Mouse (Mus musculus) forebrain, postnatal 0 days (tissue): ENCODE measurements around the gene Crk. TPM values are rescaled to one million over a fixed set of nuclear protein-coding genes. Genes with fewer than 3 reads are reported as not detected.

Source experiments
- ATAC-seq: fragments of 200-750 bp; cut with Nextera tagmentation; 2 replicates; pipeline ENCODE4 v1.8.0; 2017; ENCODE audit warnings: mild to moderate bottlenecking, moderate library complexity
- DNase-seq: peaks from one replicate; pipeline ENCODE4 v3.0.0-alpha.2; 2015
- H3K27ac ChIP-seq: fragments of 300-500 bp; sonication (generic); 2 replicates; pipeline ENCODE4 v1.5.1; 2014; ENCODE audit warnings: low read depth, mild to moderate bottlenecking, antibody characterized with exemption, low read length, moderate library complexity, mixed read lengths
- H3K27me3 ChIP-seq: fragments of 300-500 bp; sonication (generic); 2 replicates; pipeline ENCODE4 v1.6.1; 2014; ENCODE audit warnings: mild to moderate bottlenecking, low read length, mixed read lengths; ENCODE audit not compliant: insufficient read depth
- H3K36me3 ChIP-seq: fragments of 300-500 bp; sonication (generic); 2 replicates; pipeline ENCODE4 v1.6.1; 2014; ENCODE audit warnings: mild to moderate bottlenecking, moderate library complexity; ENCODE audit not compliant: insufficient read depth
- H3K4me1 ChIP-seq: fragments of 300-500 bp; sonication (generic); 2 replicates; pipeline ENCODE4 v1.6.1; 2014; ENCODE audit warnings: antibody characterized with exemption; ENCODE audit not compliant: insufficient read depth
- H3K4me2 ChIP-seq: fragments of 300-500 bp; sonication (generic); 2 replicates; pipeline ENCODE4 v1.6.1; 2014; ENCODE audit warnings: low read depth, mild to moderate bottlenecking, moderate library complexity
- H3K4me3 ChIP-seq: fragments of 300-500 bp; sonication (generic); 2 replicates; pipeline ENCODE4 v1.5.1; 2014; ENCODE audit warnings: low read depth, low read length, mixed read lengths
- H3K9ac ChIP-seq: fragments of 300-500 bp; sonication (generic); 2 replicates; pipeline ENCODE4 v1.6.1; 2014; ENCODE audit warnings: mild to moderate bottlenecking
- H3K9me3 ChIP-seq: fragments of 300-500 bp; sonication (generic); 2 replicates; pipeline ENCODE4 v1.6.1; 2016; ENCODE audit warnings: low read length
- CTCF ChIP-seq: sonication (generic); IDR thresholded peaks from 2 replicates; pipeline ENCODE4 v1.5.1; 2016; ENCODE audit warnings: antibody characterized with exemption, control low read depth, low read depth
- WGBS: fragments of 180-500 bp; shearing (Covaris S2); extraction: QIAGEN DNeasy Blood & Tissue Kit; methylation state at CpG from one replicate; pipeline ENCODE4 v1.1.7; 2014; 5-methylcytosine and 5-hydroxymethylcytosine counted together
- polyA plus RNA-seq: library from polyadenylated mRNA; unstranded; fragments of >200 nt; fragmentation: Nextera tagmentation; extraction: Ambion mirVana; gene quantifications from 2 replicates; pipeline ENCODE4 v1.2.1, GENCODE M21; 2015
- total RNA-seq: library from RNA; depleted of rRNA; stranded (reverse); fragments of >200 nt; gene quantifications from 2 replicates; pipeline ENCODE4 v1.2.3, GENCODE M21; 2014; rRNA removed

Crk gene
- total RNA-seq = 88.7 and 89.8 TPM in 2 replicates
- polyA plus RNA-seq = 90.9 and 93.4 TPM in 2 replicates

DNA sequence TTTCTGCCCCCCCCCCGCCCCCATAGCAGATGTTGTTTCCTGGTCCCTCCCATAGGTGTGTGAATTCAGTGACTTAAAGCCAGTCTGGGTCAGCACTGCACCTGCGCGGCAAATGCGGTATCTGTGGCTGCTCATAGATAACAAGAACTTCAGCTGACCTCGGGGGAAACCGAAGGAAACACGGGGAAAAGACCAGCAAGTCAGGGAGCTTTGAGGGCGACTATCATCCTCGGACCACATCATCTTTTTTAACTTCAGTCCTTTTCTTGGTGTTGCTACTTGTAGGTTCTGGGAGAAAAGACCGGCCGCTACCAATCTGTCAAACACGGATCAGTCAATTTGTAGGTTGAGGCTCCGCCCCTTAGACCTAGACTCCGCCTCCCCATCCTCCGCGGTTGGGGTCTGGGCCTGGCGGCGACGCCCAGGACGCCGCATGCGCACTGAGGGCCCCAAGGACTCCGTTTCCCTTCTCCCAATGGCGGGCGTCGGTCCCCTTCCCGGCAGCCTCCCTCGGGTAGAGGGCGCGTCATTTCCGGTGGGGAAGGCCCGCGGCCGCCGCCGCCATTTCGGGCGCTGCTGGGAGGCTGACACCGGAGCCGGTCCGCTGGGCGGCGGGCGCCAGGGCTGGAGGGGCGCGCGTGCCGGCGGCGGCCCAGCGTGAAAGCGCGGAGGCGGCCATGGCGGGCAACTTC is at the start of gene Crk:
Gene Crk, plus strand, starts transcription at position 513 of the 692 bp plus-strand sequence.
- ATAC-seq (peak; percentile 99), DNase-seq (peak; percentile 99)
- Histone ChIP-seq H3K36me3 (peaks cover 8% of the 10 kb centered on the region), H3K9me3 (no peaks in the 10 kb centered on the region), H3K27ac (peak within 1 kb of the TSS; percentile 93), H3K4me1 (peaks cover 16% of the 10 kb centered on the region), H3K4me2 (peak within 1 kb of the TSS; percentile 69), H3K4me3 (peak within 1 kb of the TSS; percentile 82), H3K27me3 (no peaks in the 10 kb centered on the region), H3K9ac (peak within 1 kb of the TSS; percentile 69)
- WGBS = under 1% methylated on average over 54 of the region's 55 CpGs
- TF ChIP-seq CTCF = no peak

DNA sequence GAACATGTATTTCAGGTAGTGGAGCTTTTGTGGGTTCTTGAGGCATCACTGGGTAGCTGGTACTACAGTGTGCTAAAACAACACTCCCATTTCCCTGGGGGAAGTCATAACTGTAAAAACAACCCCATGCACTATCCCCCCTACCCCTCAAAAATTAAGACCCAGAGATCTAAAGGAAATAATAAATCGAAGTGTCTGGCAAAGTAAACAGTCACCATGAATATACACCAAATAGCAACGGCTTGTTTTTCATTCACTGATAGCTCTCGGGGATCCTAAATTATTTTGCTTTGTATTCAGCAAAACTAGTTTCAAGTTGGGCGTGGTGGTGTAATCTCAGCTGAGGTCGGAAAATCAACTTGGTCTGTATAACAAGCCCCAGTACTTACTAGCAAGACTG is 49.0 kb upstream of the Crk start:
- ATAC-seq = no peak; the same call in 1 of the 2 replicates
- peak overlapping the region; percentile 65 for H3K9ac ChIP-seq
- H3K4me1 ChIP-seq = peaks cover 11% of the 10 kb centered on the region; the same call in 1 of the 2 replicates
- H3K9me3 ChIP-seq = no peaks in the 10 kb centered on the region
- H3K36me3 ChIP-seq = peaks cover 46% of the 10 kb centered on the region
- no peak for TF ChIP-seq CTCF
- WGBS = 15% methylated on average over 5 of the region's 5 CpGs
- H3K27ac ChIP-seq = peak overlapping the region; percentile 76
- H3K27me3 ChIP-seq = no peaks in the 10 kb centered on the region
- H3K4me3 ChIP-seq = peak overlapping the region; percentile 66
- DNase-seq = no peak
- H3K4me2 ChIP-seq = peak overlapping the region; percentile 63

GRCm38 (mm10) chr11:75630645-75631229 is 48.3 kb upstream of the Crk start, which contains the start of gene Inpp5k:
Gene Inpp5k (plus strand): TSS chr11:75630988.
- DNase-seq (peak; percentile 98), ATAC-seq (peak; percentile 100)
- H3K36me3 ChIP-seq = peaks cover 40% of the 10 kb centered on the region
- peaks cover 11% of the 10 kb centered on the region; the same call in 1 of the 2 replicates for H3K4me1 ChIP-seq
- WGBS = under 1% methylated on average over 53 of the region's 53 CpGs
- H3K9ac ChIP-seq = peak within 1 kb of the TSS; percentile 65
- peak within 1 kb of the TSS; percentile 76 for H3K27ac ChIP-seq
- no peak for TF ChIP-seq CTCF
- peak within 1 kb of the TSS; percentile 66 for H3K4me3 ChIP-seq
- peak within 1 kb of the TSS; percentile 63 for H3K4me2 ChIP-seq
- H3K9me3 ChIP-seq = no peaks in the 10 kb centered on the region
- H3K27me3 ChIP-seq = no peaks in the 10 kb centered on the region

GRCm38 (mm10) chr11:75631561-75632225 is 47.4 kb upstream of the Crk start:
- no peaks in the 10 kb centered on the region for H3K9me3 ChIP-seq
- peaks cover 11% of the 10 kb centered on the region; the same call in 1 of the 2 replicates for H3K4me1 ChIP-seq
- DNase-seq (no peak), ATAC-seq (no peak)
- H3K27ac ChIP-seq = no peak overlapping the region
- peak overlapping the region; percentile 65 for H3K9ac ChIP-seq
- H3K4me2 ChIP-seq = peak overlapping the region; percentile 63
- peaks cover 37% of the 10 kb centered on the region for H3K36me3 ChIP-seq
- TF ChIP-seq CTCF = peak; percentile 38
- H3K4me3 ChIP-seq = peak overlapping the region; percentile 66
- 8% methylated on average over 13 of the region's 13 CpGs for WGBS
- no peaks in the 10 kb centered on the region for H3K27me3 ChIP-seq

- no peaks in the 10 kb centered on the region for H3K9me3 ChIP-seq
- 92% methylated on average over 5 of the region's 5 CpGs for WGBS
- H3K4me2 ChIP-seq = no peak overlapping the region
- no peak for TF ChIP-seq CTCF
- H3K4me3 ChIP-seq = no peak overlapping the region
- ATAC-seq (no peak), DNase-seq (no peak)
- H3K36me3 ChIP-seq = peaks cover 37% of the 10 kb centered on the region
- H3K27ac ChIP-seq = no peak overlapping the region
- H3K4me1 ChIP-seq = peaks cover 11% of the 10 kb centered on the region; the same call in 1 of the 2 replicates
- H3K27me3 ChIP-seq = no peaks in the 10 kb centered on the region
- no peak overlapping the region for H3K9ac ChIP-seq
Measured at GRCm38 (mm10) chr11:75632921-75633320, 46.1 kb upstream of the Crk start.

- ATAC-seq = no peak
- TF ChIP-seq CTCF = no peak
- H3K27me3 ChIP-seq = no peaks in the 10 kb centered on the region
- H3K4me2 ChIP-seq = no peak overlapping the region
- WGBS = 74% methylated on average over 3 of the region's 3 CpGs
- no peak overlapping the region for H3K27ac ChIP-seq
- no peaks in the 10 kb centered on the region for H3K9me3 ChIP-seq
- peaks cover 38% of the 10 kb centered on the region for H3K36me3 ChIP-seq
- no peak overlapping the region for H3K4me3 ChIP-seq
- H3K9ac ChIP-seq = no peak overlapping the region
- no peak for DNase-seq
- H3K4me1 ChIP-seq = peaks cover 11% of the 10 kb centered on the region; the same call in 1 of the 2 replicates
Measured at GRCm38 (mm10) chr11:75634801-75635200, 44.3 kb upstream of the Crk start.
